Mouse (Mus musculus) C2C12 (cell line): ENCODE data around the gene 6720489N17Rik. TPM values are rescaled to one million over a fixed set of nuclear protein-coding genes. Genes with fewer than 3 reads are reported as not detected.

Source experiments
- microRNA-seq: library from miRNA; unstranded; fragments of <30 nt; microRNA quantifications from one replicate; pipeline ENCODE4, GENCODE M21; 2019; ENCODE audit warnings: borderline microRNAs expressed
- polyA plus RNA-seq: library from polyadenylated mRNA; unstranded; fragments of >200 nt; fragmentation: generic; extraction: Trizol; gene quantifications from one replicate; pipeline ENCODE4 v1.2.1, GENCODE M21; 2012; ENCODE audit warnings: missing spikeins

6720489N17Rik gene
- polyA plus RNA-seq, 1 experiment: 0.49 TPM

Small RNA genes within 50 kb of the gene (microRNA-seq; reads per million reads assigned to microRNA genes)
- not detected for gene Gm24020

Other genes starting within 250 kb of the 6720489N17Rik start
- gene Gm3604, start 241.0 kb downstream of the 6720489N17Rik start, polyA plus RNA-seq: 0.49 TPM
- gene Gm49359, start 157.3 kb downstream of the 6720489N17Rik start, polyA plus RNA-seq: 1.1 TPM
- not detected for gene Zfp935, start 65.7 kb downstream of the 6720489N17Rik start, polyA plus RNA-seq
- gene Zfp934, start 53.0 kb downstream of the 6720489N17Rik start, polyA plus RNA-seq: 1.5 TPM
- gene Platr25, start 136.5 kb upstream of the 6720489N17Rik start, polyA plus RNA-seq: 2.4 TPM
- 0.32 TPM for gene Gm5141, start 161.6 kb upstream of the 6720489N17Rik start, polyA plus RNA-seq
- not detected for gene Fbp2, start 234.2 kb upstream of the 6720489N17Rik start, polyA plus RNA-seq